Mouse (Mus musculus): ENCODE data around the gene Arhgef26.

Arhgef26 gene

DNA sequence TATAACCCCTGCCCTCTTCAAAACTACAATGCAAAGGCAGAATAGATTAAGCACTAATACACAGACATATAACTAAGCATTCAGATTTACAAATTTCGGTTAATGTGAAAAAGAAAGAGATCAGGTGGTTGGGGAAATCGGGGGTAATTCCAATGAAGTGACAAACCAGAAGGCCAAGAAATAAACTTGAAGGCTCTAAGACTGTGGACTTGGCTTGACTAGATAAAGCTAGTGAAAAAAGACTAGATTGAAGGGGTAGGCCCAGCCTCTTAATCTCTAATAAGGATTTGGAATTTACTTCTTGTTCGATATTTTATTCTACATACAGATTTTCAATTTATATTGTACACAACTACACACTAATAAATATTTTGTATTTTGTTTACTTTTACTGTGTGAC is at the start of gene Arhgef26:
TSS of gene Arhgef26 (plus strand) at position 301 of the 400 bp plus-strand sequence.
- no peak for DNase-seq

DNA sequence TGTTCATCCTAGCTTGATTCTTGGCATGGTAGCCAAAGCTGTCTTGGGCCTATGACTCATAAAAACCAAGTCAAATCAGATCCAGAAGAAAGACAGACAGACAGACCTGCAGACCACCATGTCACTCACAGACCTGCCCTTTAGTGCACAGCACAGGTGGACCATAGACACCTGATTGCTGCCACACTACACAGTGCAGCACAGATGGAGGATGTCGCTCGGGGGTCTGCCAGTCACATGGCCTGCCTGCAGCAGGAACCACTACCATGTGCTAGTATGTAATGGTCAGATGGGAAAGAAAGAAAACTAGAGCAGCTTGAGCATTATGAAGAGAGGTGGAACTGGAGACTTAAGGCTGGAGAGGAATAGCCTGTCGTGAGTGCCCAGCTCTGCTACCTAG is 27.7 kb upstream of the Arhgef26 start:
- no peak for DNase-seq

DNA sequence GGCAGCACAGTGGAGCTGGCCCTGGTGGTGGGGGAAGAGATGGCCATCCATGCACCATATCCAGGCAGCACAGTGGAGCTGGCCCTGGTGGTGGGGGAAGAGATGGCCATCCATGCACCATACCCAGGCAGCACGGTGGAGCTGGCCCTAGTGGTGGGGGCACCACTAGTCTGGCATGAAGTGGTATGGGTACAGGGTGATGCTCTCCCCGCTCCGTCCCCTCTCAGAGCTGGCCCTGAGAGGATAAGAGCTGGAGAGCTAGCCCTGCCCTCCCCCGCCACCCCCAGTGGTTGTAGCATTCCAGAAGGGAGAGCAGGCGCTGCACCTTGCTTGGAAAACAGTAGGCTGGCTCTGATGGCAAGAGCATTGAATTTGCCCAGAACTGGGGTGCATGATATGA is 26.9 kb upstream of the Arhgef26 start:
- DNase-seq = no peak

DNA sequence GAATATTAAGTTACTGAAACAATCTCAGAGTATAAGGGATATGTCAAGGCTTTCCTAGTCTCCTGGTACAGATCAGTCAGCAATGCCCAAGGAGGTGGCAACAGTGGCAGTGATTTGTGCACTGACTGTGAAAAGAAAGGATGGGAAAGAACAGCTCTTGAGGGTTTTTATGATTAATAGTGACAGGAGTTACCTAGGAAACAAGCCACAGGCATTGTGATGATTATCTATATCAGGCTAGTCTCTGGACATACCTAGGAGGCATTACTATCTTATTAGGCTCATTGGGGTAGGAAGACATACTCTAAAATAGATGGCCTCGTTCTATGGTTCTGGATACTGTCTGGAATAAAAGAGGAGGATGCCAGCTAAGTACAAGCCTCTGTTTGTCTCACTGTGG is 13.4 kb upstream of the Arhgef26 start:
- no peak for DNase-seq

DNA sequence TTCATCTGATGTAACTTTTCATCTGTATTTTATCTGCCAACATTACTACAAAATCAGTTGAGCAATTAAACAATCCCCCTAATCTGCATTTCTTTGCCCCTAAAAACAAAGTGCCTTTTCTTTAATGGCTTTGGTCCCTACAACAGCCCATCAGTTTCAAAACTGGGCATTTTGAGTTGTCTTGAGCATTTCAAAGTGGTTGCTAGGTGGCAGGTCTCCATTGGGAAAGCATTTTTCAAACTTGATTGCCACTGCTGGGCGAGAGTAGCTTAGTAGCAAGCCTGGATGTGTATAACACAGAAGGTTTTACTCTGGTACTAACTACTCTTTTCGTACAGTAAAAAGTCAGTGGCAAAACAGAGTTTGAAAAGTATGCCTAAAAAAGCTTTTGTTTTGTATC is 10.2 kb upstream of the Arhgef26 start:
- DNase-seq = no peak

DNA sequence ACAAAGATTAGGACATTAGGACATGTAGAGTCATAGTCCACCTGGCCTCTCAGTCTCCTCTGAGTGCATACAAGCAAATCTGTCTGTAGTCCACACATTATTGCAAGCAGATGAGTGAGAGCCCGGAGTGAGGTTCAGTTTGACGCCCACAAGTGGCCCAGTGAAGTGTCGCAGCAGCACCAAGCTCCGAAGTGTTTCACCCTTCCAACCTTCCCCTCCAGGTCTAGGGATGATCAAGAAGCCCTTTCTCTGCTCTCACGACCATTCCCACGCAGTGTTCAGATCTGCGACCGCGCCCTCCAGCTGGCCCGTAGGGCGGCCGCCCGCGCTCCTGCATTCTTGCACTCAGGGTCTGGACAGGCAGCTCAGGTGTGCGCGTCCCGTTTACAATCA is 313 bp downstream of the Arhgef26 start:
- no peak for DNase-seq

DNA sequence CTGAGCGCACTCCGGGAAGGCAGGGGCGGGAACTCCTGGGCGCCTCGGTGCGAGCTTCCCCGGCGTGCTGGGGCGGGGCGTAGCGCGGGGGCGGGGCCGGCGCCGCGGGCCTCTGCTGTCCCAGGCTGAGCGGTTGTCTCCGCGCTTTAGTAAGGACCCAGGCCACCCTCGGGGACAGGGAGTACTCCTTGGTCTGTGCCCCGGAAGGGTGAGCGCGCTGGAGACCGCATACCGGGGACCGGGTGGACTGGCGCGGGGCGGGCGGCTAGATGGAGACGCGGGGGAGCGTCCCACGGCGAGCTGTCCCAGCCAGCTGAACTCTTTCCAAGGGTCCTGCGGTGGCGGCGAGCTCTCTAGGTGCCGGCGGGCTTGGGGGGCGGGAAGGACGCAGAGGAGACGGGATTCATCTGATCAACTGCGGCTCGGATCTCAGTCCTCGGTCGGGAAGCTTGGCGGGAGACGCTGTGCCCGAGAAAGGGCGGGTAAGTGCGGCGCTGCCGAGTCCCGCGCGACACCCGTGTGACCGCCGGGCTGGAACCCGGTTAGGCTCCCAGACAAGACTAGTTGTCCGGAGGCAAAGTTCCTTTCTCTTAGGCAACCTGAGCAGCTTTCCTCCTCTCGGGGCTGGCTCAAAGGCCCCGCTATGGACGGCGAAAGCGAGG is 841 bp downstream of the Arhgef26 start:
- peak; percentile 8 to 15 for DNase-seq

DNA sequence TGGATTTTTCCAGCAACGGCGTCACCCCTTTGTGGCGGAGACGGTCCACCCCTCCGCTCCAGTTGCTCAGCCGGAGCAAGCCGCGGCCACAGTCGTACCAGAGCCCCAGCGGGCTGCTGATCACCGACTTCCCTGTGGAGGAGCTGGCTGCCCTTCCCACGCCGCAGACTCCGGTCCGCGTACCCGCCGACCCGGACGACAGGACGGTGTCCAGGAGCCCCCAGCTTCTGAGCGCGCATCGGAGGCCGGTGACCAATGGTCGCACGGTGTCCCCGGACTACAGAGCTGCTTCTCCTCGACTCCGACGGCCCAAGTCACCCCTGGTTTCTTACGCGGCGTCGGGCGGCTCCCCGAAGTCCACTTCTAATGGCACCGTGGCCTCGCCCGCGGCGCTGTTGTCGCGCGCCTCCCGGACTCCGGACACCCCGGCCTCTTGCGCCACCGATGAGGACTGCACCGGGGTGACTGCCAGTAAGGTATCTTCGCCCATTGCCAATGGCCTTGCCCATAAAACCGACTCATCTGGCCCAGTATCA is 1.4 kb downstream of the Arhgef26 start:
- peak; percentile 8 to 18 for DNase-seq

DNA sequence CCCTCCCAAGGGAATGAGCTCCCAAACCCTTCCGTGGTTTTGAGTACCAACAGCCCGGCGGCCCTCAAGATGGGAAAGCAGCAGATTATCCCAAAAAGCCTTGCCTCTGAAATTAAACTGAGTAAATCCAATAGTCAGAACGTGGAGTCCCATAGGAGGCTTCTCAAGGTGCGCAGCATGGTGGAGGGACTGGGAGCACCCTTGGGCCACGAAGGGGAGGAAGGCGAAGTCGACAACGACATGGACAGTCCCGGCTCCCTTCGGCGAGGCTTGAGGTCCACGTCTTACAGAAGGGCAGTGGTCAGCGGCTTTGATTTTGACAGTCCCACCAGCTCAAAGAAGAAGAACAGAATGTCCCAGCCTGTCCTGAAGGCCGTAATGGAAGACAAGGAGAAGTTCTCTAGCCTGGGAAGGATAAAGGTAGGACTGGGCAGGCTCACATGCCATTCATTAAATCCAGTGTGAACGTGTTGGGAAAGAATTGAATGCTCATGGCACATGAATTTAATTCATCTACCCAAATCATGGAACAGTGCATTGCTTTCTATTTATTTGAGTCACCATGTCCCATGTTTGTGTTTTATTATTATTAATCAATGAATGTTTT is 2.1 kb downstream of the Arhgef26 start:
- no peak for DNase-seq

DNA sequence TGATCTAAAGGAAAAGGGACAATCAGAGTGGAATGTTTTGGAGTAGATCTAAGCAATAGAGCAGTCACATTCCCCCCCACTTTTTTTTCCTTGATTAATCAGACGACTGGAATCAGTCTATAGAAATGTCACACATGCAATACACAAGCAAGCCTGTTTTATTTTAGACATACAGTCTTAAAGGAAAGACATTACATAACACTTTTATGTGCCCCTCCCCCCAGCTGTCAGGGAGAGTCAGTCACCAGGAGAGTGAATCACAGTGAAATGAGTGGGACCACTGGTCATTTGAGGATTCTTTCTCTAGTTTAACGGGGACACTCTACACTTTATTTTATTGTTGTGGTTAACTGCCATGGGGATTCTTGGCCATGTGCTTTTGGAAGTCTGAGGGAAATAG is 2.7 kb downstream of the Arhgef26 start:
- peak in 1 of 2 experiments; percentile 7 for DNase-seq

DNA sequence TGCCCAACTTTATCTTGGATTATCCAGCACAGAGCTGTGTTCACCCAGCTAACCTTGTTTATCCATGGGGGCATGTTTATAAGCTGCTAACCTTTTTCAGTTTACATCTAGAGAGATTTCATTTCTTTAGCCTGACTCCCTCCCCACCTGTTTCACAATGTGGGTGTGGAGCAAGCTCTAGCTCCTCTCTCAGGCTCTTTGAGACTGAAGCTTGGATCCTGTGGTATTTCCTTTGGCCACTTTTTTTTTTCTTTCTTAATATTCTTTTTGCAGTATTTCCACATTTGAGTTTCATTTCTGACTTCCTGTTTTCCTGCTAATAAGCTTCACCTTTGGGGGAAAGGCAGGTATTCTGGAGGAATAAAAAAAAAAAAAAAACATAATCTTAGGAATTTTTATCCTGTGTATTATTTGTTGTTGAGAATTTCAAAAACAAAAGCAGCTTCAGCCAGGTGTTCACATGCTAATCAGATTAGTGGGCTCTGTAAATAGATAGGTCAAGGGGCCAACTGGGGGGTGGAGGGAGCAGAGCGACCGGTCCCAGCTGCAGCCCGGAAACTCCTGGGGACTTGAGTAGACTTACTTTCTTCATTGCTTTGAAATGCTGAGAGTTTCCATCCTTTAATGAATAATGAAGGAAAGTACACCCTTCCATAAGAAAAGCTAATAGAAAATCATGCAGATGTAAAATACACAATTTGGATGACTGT is 3.5 kb downstream of the Arhgef26 start:
- no peak for DNase-seq

DNA sequence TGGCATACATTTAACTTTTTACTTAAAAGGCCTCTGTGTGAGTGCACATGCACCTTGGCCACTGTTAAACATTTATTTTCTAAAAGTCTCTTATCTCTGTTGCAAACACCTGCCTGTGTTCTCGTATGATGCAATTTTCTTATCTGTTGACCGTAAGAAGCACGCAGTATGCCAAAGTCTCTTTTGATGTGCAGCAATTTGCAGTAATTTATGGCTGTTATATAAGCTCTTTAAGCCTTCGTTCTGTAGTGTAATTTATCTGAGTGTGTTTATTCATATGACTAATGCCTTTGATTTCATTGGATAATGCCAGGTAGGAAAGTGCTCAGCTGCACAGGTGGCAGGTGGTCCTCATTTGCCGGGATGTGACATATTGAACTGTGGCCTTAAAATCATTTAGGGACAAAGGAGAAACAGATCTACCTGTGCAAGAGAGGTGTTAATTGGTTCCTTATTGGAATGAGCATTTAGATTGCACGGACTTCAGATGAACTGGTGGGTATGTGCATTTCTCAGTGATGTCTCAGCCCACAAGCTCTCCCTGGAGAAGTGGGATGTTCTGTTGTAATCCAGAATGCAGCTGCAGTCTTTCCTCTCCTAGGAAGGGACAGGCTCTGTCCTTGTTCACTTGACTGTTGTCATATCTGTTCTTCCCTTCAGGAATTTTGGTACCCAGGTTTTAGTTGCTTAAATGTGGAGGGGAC is 10.5 kb downstream of the Arhgef26 start:
- DNase-seq = no peak

DNA sequence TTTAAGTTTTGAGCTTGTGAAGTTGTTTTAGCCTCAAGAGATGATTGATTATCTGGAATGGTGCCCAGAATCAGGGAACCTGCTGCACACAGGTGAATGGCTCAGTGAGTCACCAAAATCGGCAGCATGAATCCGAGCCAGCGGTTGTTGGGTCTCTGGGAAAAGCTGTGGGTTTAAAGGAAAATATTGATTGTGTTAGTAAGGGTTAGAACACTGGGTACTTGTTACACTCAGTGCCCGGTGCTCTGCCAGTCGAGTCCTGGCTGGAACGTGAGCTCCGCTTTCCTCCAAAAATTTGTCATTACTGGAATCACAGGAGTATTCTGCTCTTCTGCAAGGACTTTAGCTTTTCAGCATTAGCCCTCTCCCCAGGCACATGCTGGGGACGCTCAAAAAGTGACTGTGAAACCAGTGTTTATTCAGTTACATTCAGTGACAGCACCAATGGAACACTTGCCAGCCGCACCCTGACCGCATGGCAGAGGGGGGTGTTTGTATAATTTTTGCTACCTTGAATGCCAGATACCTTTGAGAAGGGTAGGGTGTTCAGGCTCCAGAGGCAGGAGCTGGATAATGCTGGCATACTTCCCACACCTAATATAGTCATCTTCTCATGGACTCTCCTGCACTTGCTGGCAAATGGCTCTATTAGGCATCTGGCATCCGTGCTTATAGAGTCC is 11.2 kb downstream of the Arhgef26 start:
- DNase-seq = no peak

DNA sequence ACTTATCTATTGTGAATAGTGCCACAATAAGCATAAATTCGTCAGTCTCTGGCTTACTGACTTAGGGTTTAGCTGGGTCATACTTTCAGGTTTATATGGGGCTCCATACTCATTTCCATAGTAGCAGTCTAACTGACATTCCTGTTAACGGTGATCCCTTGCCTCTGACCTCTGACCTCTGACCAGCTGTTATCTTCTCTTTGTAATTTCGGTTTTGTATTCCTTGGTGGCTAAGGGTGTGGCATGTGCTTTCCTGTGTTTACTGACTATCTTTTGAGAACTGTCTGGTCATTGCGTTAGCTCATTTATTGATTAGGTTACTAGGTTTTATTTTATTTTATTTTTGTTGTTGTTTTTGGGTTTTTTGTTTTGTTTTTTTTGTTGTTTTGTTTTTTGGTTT is 13.9 kb downstream of the Arhgef26 start:
- DNase-seq = no peak

DNA sequence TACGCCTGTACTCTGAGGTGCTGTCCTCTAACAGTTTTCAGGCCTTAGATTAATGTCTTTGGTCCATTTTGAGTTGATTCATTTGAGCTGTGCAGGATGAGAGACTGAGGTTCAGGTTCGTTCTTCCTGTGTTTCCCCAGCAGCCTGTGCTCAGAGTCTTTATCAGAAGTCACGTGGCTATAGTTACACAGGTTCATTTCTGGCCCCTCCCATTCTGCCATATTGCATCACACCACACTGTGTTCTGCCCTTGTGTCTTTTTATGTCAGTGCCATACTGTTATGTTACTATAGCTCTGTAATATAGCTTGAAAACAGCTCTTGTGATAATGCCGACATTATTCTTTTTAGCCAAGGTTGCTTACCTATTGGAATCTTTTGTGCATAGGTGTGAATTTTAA is 14.7 kb downstream of the Arhgef26 start:
- DNase-seq = no peak

DNA sequence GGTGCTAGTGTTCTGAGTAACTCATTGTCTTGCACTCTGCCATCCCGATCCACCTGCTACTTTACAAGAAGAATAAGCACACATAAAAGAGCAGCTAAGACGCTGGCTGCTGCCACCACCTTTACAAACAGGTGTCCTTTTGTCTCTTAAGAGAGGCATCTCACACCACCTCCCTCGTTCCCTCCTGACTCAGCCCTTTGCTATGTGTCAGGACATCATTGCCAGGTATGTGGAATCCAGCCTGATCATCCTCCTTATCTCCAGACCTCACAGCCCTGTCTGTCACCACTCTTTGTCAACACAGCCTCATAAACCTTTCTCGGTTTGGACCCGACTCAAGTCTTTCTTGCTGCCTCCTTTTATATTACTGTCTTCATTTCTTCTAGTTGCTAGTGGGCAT is 29.7 kb downstream of the Arhgef26 start:
- no peak for DNase-seq

DNA sequence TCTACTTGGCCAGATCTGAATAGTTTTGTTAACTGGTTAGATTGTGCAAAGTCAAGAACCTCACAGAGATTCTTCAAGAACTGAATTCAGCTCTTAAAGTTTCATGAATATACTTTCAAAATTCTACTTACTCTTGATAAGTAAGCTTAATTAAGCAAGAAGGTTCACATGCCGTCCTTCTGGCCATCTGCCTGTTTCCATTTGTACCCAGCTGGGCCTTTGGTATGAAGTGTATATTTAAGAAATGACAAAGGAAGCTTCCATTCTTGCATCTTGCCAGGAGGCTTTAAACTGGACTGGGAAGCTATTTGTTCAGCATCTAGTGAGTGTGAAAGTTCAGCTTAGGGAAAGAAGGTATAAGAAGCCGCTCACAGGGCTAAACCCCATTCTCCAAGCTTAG is 34.7 kb downstream of the Arhgef26 start:
- DNase-seq = no peak

DNA sequence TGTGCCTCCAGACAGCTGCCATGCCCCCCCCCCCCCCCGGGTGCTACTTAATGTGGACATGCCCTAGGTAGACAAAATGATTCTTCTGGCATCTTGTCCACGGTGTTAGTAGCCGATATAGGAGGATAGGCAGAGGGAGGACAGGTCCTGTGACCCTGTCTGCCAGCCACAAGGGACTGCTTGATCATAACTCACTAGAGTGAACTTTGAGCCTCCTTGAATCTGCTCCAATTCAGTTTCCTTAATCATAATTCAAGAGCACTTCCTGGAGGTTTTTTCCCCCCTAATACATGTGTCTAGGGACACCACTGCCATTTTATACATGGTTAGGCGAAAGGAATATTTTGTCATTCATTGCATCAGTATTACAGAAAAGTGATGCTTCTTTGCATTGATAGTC is 36.2 kb downstream of the Arhgef26 start:
- DNase-seq = no peak

DNA sequence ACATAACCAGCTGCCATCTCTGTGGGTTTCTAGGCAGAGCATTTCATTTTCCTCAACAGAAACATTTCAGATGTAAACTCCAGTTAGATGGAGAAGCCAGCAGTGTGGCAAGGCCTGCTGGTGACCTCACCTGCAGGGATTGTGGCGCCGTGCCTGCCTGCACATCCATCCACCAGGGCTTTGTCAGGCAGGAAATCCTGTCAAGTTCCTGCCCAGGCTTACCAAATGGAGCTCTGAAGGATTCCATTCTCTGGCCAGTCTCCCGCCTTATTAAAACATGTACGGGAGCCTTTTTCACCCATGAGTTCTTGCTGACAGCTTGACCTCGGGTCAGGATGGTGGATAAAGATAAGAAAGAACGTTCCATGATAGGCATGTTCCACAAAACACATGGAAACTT is 36.7 kb downstream of the Arhgef26 start:
- DNase-seq = no peak

DNA sequence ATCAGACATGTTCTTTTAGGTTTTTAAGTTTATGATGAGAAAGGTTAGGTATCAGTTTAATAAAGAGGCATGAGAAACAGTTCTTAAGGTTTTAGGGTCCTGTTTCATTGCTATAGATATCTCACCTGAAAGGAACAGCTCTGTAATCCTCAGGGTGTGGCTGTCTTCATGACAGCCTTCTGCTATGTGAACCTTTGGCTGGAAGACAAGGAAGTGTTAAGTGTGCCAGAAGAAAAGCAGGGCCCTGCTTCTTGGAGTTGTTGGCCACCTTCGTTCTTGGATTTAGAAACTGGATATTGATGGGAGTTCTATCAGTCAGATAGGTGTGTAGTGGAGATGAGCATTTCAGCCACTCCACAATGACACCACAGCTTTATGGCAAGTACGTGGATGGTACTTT is 38.6 kb downstream of the Arhgef26 start:
- DNase-seq = no peak

DNA sequence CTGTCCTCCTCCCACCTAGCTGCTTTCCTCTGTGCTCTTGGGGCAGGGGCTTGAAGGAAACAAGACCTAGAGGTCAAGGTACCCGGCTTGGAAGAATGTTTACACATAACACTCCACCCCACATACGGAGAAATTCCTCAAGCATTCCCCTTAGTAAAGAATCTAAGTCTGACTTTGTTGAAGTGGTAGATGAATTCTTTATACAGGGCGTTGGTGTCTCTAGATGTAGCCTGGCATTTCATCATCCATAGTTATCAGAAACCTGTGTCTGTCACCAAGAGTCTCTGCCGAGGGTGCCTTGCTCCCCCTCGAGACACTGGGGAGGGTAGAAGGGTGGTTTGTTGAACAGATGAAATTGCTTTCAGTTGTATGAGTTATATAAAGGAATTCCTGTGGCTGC is 41.8 kb downstream of the Arhgef26 start:
- DNase-seq = no peak

DNA sequence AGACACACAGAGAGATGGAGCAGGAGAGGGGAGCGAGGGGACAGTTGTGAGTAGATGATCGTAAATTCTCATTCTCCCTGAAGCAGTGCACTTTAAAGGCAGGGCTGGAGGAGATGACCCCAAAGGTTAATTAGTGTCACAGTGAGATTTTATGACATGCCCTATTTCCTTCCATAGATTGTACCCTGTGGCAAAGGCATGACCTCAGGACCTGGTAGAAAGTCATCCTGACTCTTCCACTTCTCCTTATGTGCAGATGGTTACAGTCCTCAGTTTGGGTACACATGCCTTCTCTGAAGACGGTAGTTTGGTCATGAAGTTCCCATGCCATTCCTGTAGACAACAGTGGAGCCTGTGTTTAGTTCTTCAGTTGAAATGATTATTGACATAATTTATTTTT is 42.3 kb downstream of the Arhgef26 start:
- no peak for DNase-seq

DNA sequence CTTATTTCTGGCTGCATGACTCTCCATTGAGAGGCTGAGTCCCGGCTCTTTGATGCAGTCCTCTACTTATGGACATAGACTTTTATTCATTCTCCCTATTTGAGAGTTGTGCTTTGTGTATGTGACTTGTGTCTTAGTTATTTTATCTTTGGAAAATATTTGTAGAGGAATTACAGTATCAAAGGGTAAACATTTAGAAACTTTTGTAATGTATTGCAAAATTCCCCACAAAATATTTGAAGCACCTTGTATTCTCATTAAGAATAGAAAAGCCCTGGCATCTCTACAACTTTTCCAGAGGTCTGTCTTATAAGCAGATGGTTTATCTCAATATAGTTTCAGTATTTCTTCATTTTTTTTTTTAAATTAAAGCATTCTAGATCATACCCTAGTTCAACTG is 44.7 kb downstream of the Arhgef26 start:
- DNase-seq = no peak

All from cerebellum, adult 18-20 months (tissue).